ENCODE assay signal across 7 mouse cellular contexts in genomic region chr8:99370104-99370503, GRCm38 (mm10). TPM values are rescaled to one million over a fixed set of nuclear protein-coding genes. Genes with fewer than 3 reads are reported as not detected.
"Had no signal": no experiment of that assay in that cellular context is flagged by ENCODE, and none has a peak within 500 bp of the region (broad histone marks: within the 10 kb centered on the region; RNA-seq: fewer than 3 reads in every experiment).

No protein-coding gene starts in this region.

- DNase-seq: kidney, adult 8-10 months; kidney, postnatal 36 days; lung, adult 2 months; lung, postnatal 36 days; midbrain, embryonic 14.5 days; thymus, postnatal 36 days had no signal

RNA-seq across cellular contexts. Expression of gene Cdh8, which starts 46.2 kb away (rescaled TPM):
- total RNA-seq: megakaryocyte, adult 5-6 weeks had no signal
